Mouse (Mus musculus): ENCODE measurements around the gene Zmym2. TPM values are rescaled to one million over a fixed set of nuclear protein-coding genes. Genes with fewer than 3 reads are reported as not detected.

Gene Zmym2
- polyA plus RNA-seq (2014; fragmentation: Illumina TruSeq; extraction: RNeasy Lipid Tissue Mini Kit (QIAGEN cat#74804); ENCODE audit: low read depth, low replicate concordance), result 216 TPM

DNA sequence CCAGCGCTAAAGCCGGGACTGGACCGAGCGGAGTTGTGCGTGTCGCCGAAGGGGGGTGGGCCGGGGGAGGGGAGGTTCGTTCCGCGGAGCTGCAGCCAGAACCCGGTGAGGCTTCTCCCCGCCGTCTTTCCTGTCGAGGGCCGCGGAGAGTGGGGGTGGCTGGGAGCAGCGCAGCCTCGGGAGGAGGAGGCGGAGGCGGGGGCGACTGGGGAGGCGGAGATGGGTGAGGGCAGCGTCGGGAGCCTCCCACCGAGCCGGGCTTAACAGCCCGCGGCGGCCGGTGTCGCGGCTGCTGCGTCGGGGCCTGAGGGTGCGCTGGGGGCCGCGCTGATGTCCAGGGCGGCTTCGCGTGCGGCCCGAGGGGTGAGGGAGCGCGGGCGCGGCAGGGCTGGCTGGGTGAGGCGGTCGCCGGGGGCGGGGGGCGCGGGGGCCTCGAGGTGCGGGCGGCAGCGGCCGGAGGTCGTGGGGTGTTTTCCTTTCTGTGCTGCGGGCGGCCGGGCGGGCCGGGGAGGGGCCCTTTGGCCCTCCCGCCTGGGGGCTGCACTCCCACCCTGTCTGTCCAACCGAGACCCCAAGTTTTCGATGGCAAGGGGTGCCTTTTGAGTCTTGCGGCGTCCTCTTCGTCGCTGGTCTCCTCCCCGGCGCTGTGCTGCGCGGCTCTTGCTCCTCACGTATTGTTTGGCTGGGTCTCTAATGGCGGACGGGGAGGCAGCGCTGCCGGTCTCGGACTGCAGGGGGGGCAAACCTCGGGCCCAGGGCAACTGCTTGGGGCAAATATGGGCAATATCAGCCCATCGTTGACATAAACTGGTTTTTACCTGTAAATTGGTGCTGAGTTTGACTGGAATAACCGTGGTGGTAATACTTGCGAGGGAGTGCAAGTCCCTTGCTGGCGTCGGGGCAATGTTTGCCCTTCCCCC, at the start of gene Zmym2:
Zmym2 (plus strand) TSS at position 60 of the 920 bp plus-strand sequence.

Other genes with a start within 250 kb of the Zmym2 start
- gene Mphosph8, start 218.4 kb upstream of the Zmym2 start, polyA plus RNA-seq (2014; fragmentation: Illumina TruSeq; extraction: RNeasy Lipid Tissue Mini Kit (QIAGEN cat#74804); ENCODE audit: low read depth, low replicate concordance), result 64.5 TPM
- 41.6 TPM for gene Pspc1, start 108.3 kb upstream of the Zmym2 start, polyA plus RNA-seq (2014; fragmentation: Illumina TruSeq; extraction: RNeasy Lipid Tissue Mini Kit (QIAGEN cat#74804); ENCODE audit: low read depth, low replicate concordance)
- gene Zmym5, start 74.9 kb upstream of the Zmym2 start, polyA plus RNA-seq (2014; fragmentation: Illumina TruSeq; extraction: RNeasy Lipid Tissue Mini Kit (QIAGEN cat#74804); ENCODE audit: low read depth, low replicate concordance), result 227 TPM
- gene Gja3, start 171.4 kb downstream of the Zmym2 start, polyA plus RNA-seq (2014; fragmentation: Illumina TruSeq; extraction: RNeasy Lipid Tissue Mini Kit (QIAGEN cat#74804); ENCODE audit: low read depth, low replicate concordance), result not detected
- gene Gjb2, start 218.0 kb downstream of the Zmym2 start, polyA plus RNA-seq (2014; fragmentation: Illumina TruSeq; extraction: RNeasy Lipid Tissue Mini Kit (QIAGEN cat#74804); ENCODE audit: low read depth, low replicate concordance), result 8.7 TPM
- gene Gm4491, start 229.2 kb downstream of the Zmym2 start, polyA plus RNA-seq (2014; fragmentation: Illumina TruSeq; extraction: RNeasy Lipid Tissue Mini Kit (QIAGEN cat#74804); ENCODE audit: low read depth, low replicate concordance), result not detected
- not detected for gene Gjb6, start 247.0 kb downstream of the Zmym2 start, polyA plus RNA-seq (2014; fragmentation: Illumina TruSeq; extraction: RNeasy Lipid Tissue Mini Kit (QIAGEN cat#74804); ENCODE audit: low read depth, low replicate concordance)

All from sigmoid colon, adult 10 weeks (tissue).